Mouse (Mus musculus): ENCODE results near the gene 9030612E09Rik. TPM values are rescaled to one million over a fixed set of nuclear protein-coding genes. Genes with fewer than 3 reads are reported as not detected.

9030612E09Rik gene
- polyA plus RNA-seq (2012; rRNA removed): 0.20 and 0.31 TPM in 2 replicates

DNA sequence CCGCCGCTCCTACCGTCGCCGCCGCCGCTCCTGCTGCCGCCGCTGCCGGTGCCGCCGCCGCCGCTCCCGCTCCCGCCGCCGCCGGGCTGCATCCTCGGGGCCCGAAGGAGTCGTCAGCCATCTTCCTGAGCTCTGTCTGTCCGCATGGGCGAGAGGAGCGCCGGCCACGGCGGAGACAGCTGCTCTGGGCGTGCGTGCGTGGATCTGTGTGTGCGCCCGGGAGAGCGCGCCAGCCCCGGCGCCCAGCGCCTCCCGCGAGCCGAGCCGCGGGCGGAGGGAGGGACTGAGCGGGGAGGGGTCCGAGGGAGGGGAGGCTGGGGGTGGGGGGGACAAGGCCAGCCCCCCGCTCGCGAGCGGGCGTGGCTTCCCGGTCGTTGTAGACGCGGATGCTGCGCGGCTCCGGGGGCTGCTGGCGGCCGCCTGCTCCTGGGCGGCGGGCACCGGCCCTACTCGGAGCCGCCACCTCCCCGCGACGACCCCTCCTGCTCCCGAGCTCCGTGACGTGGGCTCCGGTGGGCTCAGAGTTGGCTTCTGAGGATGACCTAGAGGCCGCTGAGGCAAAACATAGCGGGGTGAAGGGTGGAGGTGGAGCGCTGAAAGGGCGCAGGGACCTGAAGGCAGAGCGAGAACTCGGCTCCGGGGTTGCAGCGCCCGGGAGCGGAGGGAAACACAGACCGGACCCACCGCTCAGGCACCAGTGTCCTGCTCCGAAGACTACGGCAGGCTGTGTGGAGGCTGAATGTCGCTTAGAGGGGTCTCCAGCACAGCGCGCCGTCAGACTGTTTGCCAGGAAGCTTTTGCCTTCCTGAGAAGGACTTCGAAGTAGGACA is at the start of gene 9030612E09Rik, which contains the start of gene Sobp:
9030612E09Rik (plus strand) TSS at position 379 of the 830 bp plus-strand sequence.
Sobp (minus strand) TSS at position 205 of the 830 bp plus-strand sequence.
- Histone ChIP-seq H3K4me1 (replicated peaks; ENCODE audit: control insufficient read depth, insufficient read depth, low read length) (peaks cover 4% of the 10 kb centered on the region), H3K27ac (ENCODE audit: control insufficient read depth, insufficient read depth, low read length) (no peak within 1 kb of the TSS), H3K36me3 (ENCODE audit: control insufficient read depth, insufficient read depth, low read length) (no peaks in the 10 kb centered on the region), H3K27me3 (ENCODE audit: control insufficient read depth, insufficient read depth, low read length) (peaks cover 28% of the 10 kb centered on the region), H3K4me3 (ENCODE audit: control insufficient read depth, insufficient read depth, low read length) (peak within 1 kb of the TSS; percentile 37)
- WGBS: 2% methylated on average over 87 of the region's 91 CpGs
- TF ChIP-seq POLR2A (IDR thresholded peaks at IDR 0.05; ENCODE audit: control insufficient read depth, extremely low read depth, insufficient read depth, low read length, poor library complexity) (no peak), CTCF (IDR thresholded peaks at IDR 0.05; ENCODE audit: borderline replicate concordance, control insufficient read depth, extremely low read depth, insufficient read depth, low read length, poor library complexity) (no peak)
- DNase-seq: peak; percentile 11

DNA sequence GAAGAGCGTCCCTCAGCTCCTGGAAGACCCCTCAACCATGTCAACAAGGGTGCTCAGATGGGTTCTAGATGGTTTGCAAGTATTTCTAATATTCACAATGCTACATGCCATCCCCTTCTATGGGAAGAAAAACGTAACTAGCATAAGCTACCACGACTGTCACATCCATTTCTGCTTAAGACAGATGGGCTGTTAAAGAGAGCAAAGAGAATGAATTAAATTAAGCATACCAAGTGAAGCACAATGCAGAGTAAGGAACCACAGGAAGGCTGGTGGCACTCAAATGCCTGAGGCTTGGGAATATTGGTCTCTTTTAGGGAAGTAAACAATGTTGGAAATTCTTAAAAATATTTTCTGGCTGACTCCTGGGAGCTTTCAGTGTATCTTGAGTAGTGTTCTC is 45.8 kb upstream of the 9030612E09Rik start:
- Histone ChIP-seq H3K4me3 (ENCODE audit: control insufficient read depth, insufficient read depth, low read length) (no peak overlapping the region), H3K36me3 (ENCODE audit: control insufficient read depth, insufficient read depth, low read length) (no peaks in the 10 kb centered on the region), H3K4me1 (replicated peaks; ENCODE audit: control insufficient read depth, insufficient read depth, low read length) (no peaks in the 10 kb centered on the region), H3K27me3 (ENCODE audit: control insufficient read depth, insufficient read depth, low read length) (no peaks in the 10 kb centered on the region), H3K27ac (ENCODE audit: control insufficient read depth, insufficient read depth, low read length) (no peak overlapping the region)
- no peak for DNase-seq
- TF ChIP-seq POLR2A (IDR thresholded peaks at IDR 0.05; ENCODE audit: control insufficient read depth, extremely low read depth, insufficient read depth, low read length, poor library complexity): no peak
- WGBS: 73% methylated on average over 3 of the region's 3 CpGs

DNA sequence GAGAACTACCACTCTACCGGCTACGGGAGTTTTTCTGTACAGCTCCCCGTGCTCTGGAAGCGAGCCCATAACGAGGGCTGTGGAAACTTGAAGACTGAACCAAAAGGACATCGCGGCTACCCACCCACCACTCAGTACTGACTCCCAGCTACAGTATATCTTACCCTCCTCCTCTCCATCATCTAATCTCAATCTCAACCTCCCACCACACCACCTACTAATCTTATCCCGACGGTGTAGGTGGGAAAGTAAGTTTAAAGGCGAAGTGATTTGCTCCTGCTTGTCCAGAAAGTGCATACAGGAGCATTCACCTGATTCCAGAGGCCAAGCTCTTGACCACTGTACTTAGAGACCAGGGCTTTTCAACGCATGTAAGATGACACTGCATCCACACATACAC is 40.5 kb upstream of the 9030612E09Rik start:
- no peak for DNase-seq
- WGBS: 95% methylated on average over 11 of the region's 11 CpGs
- no peaks in the 10 kb centered on the region for H3K27me3 ChIP-seq (ENCODE audit: control insufficient read depth, insufficient read depth, low read length)

DNA sequence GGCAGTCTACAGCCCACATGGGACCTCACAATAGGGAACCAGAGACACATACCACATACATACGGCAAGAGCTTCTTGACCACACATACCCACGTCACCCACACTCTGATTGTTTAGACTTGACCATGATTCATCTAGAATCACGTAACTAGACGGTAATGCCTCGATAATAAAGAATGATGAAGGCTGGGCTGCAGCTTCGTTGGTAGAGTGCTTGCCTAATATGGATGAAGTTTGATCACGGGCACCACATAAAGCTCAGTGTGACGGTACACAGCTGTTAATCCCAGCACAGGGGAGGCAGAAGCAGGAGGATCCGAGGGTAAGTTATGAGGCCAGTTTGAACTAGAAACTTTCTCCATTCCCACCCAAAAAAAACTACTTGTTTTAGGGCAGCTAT is 31.3 kb upstream of the 9030612E09Rik start:
- Histone ChIP-seq H3K4me1 (replicated peaks; ENCODE audit: control insufficient read depth, insufficient read depth, low read length) (no peaks in the 10 kb centered on the region), H3K4me3 (ENCODE audit: control insufficient read depth, insufficient read depth, low read length) (no peak overlapping the region), H3K36me3 (ENCODE audit: control insufficient read depth, insufficient read depth, low read length) (no peaks in the 10 kb centered on the region), H3K27me3 (ENCODE audit: control insufficient read depth, insufficient read depth, low read length) (no peaks in the 10 kb centered on the region), H3K27ac (ENCODE audit: control insufficient read depth, insufficient read depth, low read length) (no peak overlapping the region)
- TF ChIP-seq POLR2A (IDR thresholded peaks at IDR 0.05; ENCODE audit: control insufficient read depth, extremely low read depth, insufficient read depth, low read length, poor library complexity) (no peak), CTCF (IDR thresholded peaks at IDR 0.05; ENCODE audit: borderline replicate concordance, control insufficient read depth, extremely low read depth, insufficient read depth, low read length, poor library complexity) (no peak)
- no peak for DNase-seq
- WGBS: 93% methylated on average over 9 of the region's 9 CpGs

More for the DNA sequence above, 40.5 kb upstream of the 9030612E09Rik start:
- no peak overlapping the region for H3K4me3 ChIP-seq (ENCODE audit: control insufficient read depth, insufficient read depth, low read length)
- H3K36me3 ChIP-seq (ENCODE audit: control insufficient read depth, insufficient read depth, low read length): no peaks in the 10 kb centered on the region
- TF ChIP-seq POLR2A (IDR thresholded peaks at IDR 0.05; ENCODE audit: control insufficient read depth, extremely low read depth, insufficient read depth, low read length, poor library complexity) (no peak), CTCF (IDR thresholded peaks at IDR 0.05; ENCODE audit: borderline replicate concordance, control insufficient read depth, extremely low read depth, insufficient read depth, low read length, poor library complexity) (no peak)
- no peak overlapping the region for H3K27ac ChIP-seq (ENCODE audit: control insufficient read depth, insufficient read depth, low read length)
- no peaks in the 10 kb centered on the region for H3K4me1 ChIP-seq (replicated peaks; ENCODE audit: control insufficient read depth, insufficient read depth, low read length)

DNA sequence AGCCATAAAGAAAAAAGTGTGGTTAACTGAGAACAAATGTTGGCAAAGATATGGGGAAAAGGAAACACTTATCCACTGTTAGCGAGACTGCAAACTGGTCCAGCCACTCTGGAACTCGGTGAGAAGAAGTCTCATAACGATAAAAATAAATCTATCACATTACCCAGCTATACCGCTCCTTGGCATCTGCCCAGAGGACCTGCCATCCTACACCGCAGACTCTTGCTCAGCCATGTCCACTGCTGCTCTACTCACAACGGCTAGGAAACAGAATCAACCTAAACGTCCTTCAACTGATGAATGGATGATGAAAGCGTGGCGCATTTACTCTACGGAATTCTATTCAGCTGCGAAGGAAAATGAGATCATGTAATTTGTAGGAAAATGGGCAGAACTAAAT is 26.0 kb upstream of the 9030612E09Rik start:
- H3K4me1 ChIP-seq (replicated peaks; ENCODE audit: control insufficient read depth, insufficient read depth, low read length): no peaks in the 10 kb centered on the region
- no peak for DNase-seq
- whole genome bisulfite sequencing: 86% methylated on average over 11 of the region's 11 CpGs
- H3K27me3 ChIP-seq (ENCODE audit: control insufficient read depth, insufficient read depth, low read length): no peaks in the 10 kb centered on the region
- H3K27ac ChIP-seq (ENCODE audit: control insufficient read depth, insufficient read depth, low read length): no peak overlapping the region
- no peak overlapping the region for H3K4me3 ChIP-seq (ENCODE audit: control insufficient read depth, insufficient read depth, low read length)
- TF ChIP-seq CTCF (IDR thresholded peaks at IDR 0.05; ENCODE audit: borderline replicate concordance, control insufficient read depth, extremely low read depth, insufficient read depth, low read length, poor library complexity) (no peak), POLR2A (IDR thresholded peaks at IDR 0.05; ENCODE audit: control insufficient read depth, extremely low read depth, insufficient read depth, low read length, poor library complexity) (no peak)
- no peaks in the 10 kb centered on the region for H3K36me3 ChIP-seq (ENCODE audit: control insufficient read depth, insufficient read depth, low read length)

DNA sequence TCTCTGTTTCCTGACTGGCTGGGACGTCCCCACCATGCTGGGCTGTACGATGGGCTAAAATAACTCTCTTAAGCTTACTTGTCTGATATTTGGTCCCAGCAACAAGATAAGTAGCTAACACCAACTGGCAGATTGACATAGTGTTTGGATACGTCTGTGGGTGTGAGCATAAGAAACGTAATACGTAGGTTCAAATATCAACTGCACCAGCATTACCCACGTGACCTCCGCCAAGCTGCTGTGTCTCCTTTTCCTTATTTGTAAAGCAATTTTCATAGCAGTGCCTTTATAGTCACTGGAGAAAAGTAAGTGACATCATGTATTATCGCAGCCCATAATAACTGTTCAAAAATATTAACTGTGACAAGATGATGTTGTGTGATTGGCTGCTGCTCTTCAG is 21.9 kb upstream of the 9030612E09Rik start:
- Histone ChIP-seq H3K27me3 (ENCODE audit: control insufficient read depth, insufficient read depth, low read length) (no peaks in the 10 kb centered on the region), H3K36me3 (ENCODE audit: control insufficient read depth, insufficient read depth, low read length) (no peaks in the 10 kb centered on the region), H3K4me3 (ENCODE audit: control insufficient read depth, insufficient read depth, low read length) (no peak overlapping the region), H3K27ac (ENCODE audit: control insufficient read depth, insufficient read depth, low read length) (no peak overlapping the region), H3K4me1 (replicated peaks; ENCODE audit: control insufficient read depth, insufficient read depth, low read length) (no peaks in the 10 kb centered on the region)
- 94% methylated on average over 8 of the region's 8 CpGs for WGBS
- DNase-seq: no peak
- no peak for TF ChIP-seq POLR2A (IDR thresholded peaks at IDR 0.05; ENCODE audit: control insufficient read depth, extremely low read depth, insufficient read depth, low read length, poor library complexity)
- TF ChIP-seq CTCF (IDR thresholded peaks at IDR 0.05; ENCODE audit: borderline replicate concordance, control insufficient read depth, extremely low read depth, insufficient read depth, low read length, poor library complexity): no peak
